Mouse (Mus musculus) hindbrain, embryonic 14.5 days (tissue): ENCODE data around the gene Slc25a26. TPM values are rescaled to one million over a fixed set of nuclear protein-coding genes. Genes with fewer than 3 reads are reported as not detected.
A peak's percentile ranks its signal among the peaks of the same experiment; 100 is the strongest.

Experiments used
- ATAC-seq: fragments of 200-750 bp; cut with Nextera tagmentation; 2 replicates; pipeline ENCODE4 v1.8.0; 2017; ENCODE audit warnings: moderate number of reproducible peaks, mild to moderate bottlenecking, moderate TSS enrichment, moderate library complexity; ENCODE audit not compliant: low FRiP score
- DNase-seq: peaks from one replicate; pipeline ENCODE4 v3.0.0-alpha.2; 2015; ENCODE audit warnings: low spot score
- H3K27ac ChIP-seq: fragments of 300-500 bp; sonication (generic); 2 replicates; pipeline ENCODE4 v1.5.1; 2014; ENCODE audit warnings: mild to moderate bottlenecking, moderate library complexity
- H3K27me3 ChIP-seq: fragments of 300-500 bp; sonication (generic); 2 replicates; pipeline ENCODE4 v1.6.1; 2014; ENCODE audit warnings: mild to moderate bottlenecking, low read length, mixed read lengths; ENCODE audit not compliant: control insufficient read depth, insufficient read depth
- H3K36me3 ChIP-seq: fragments of 300-500 bp; sonication (generic); replicated peaks from 2 replicates; pipeline ENCODE4 v1.6.1; 2014; ENCODE audit not compliant: control insufficient read depth, insufficient read depth
- H3K4me1 ChIP-seq: fragments of 300-500 bp; sonication (generic); replicated peaks from 2 replicates; pipeline ENCODE4 v1.6.1; 2014; ENCODE audit warnings: antibody characterized with exemption, low read length, mixed read lengths; ENCODE audit not compliant: control insufficient read depth, insufficient read depth
- H3K4me2 ChIP-seq: fragments of 300-500 bp; sonication (generic); replicated peaks from 2 replicates; pipeline ENCODE4 v1.6.1; 2014; ENCODE audit warnings: mild to moderate bottlenecking, moderate library complexity
- H3K4me3 ChIP-seq: fragments of 300-500 bp; sonication (generic); replicated peaks from 2 replicates; pipeline ENCODE4 v1.5.1; 2014; ENCODE audit warnings: mild to moderate bottlenecking, low read length
- H3K9ac ChIP-seq: fragments of 300-500 bp; sonication (generic); 2 replicates; pipeline ENCODE4 v1.6.1; 2014
- H3K9me3 ChIP-seq: fragments of 300-500 bp; sonication (generic); 2 replicates; pipeline ENCODE4 v1.6.1; 2016; ENCODE audit warnings: low read length; ENCODE audit not compliant: control insufficient read depth
- WGBS: fragments of 180-500 bp; shearing (Covaris S2); extraction: QIAGEN DNeasy Blood & Tissue Kit; methylation state at CpG from one replicate; pipeline ENCODE4 v1.1.7; 2014; 5-methylcytosine and 5-hydroxymethylcytosine counted together
- polyA plus RNA-seq: library from polyadenylated mRNA; unstranded; fragments of >200 nt; fragmentation: Nextera tagmentation; extraction: Ambion mirVana; gene quantifications from 2 replicates; pipeline ENCODE4 v1.2.1, GENCODE M21; 2014

Slc25a26 gene
- polyA plus RNA-seq, 1 experiment from 2014 or later = 6.8 TPM

DNA sequence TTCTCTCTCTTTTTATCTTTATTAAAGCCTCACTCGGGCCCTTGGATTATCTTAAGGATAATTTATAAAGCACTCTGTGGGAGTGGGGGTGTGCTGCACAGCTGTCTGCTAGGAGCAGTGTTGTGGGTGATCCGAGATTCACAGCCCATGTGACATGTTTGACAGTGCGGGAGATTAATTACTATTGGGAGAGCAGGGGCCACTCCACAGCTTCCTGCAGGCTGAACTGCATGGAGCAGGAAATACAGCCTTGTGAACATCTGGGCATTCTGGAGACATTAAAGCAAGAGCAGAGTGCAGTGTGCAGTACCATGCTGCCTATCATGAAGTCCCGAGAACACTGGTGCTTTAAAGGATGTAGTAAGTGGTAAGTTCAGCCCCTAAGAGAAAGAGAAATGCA is 92.6 kb downstream of the Slc25a26 start:
- no peak for DNase-seq
- peaks cover 25% of the 10 kb centered on the region for H3K4me1 ChIP-seq
- H3K9me3 ChIP-seq = no peaks in the 10 kb centered on the region
- H3K4me2 ChIP-seq = peak overlapping the region; percentile 19; the same call in 1 of the 2 replicates
- peak overlapping the region; percentile 38; the same call in 1 of the 2 replicates for H3K27ac ChIP-seq
- H3K36me3 ChIP-seq = no peaks in the 10 kb centered on the region
- peak overlapping the region; percentile 24; the same call in 1 of the 2 replicates for H3K9ac ChIP-seq
- peak; percentile 48; the same call in 1 of the 2 replicates for ATAC-seq
- 21% methylated on average over 4 of the region's 4 CpGs for WGBS
- no peaks in the 10 kb centered on the region for H3K27me3 ChIP-seq
- no peak overlapping the region for H3K4me3 ChIP-seq

DNA sequence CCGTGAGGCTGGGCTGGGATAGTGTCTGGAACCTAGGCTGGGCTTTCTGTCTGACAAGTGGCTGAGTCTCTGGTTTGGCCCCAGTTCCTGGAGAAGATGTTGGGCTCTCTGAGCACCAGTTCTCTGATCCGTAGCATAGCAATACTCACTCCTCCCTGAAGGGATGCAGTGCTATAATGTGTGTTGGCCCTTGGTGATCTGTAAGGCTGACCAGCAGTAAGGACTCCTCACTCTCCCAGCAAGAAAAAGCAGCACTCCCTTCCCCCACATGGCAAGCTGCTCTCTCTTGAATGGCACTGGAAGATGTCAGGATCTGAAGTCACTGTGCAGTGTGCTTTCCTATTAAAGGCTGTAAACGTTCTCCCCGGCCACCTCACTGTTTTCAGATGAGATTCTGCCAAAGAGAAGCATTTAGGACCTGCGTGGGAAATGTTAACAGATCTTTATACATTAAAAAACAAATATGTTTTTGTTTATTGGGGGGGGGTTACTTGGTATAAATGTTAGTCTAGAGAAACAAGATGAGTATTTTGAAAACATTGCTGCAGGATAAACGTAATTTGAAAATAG is 94.0 kb downstream of the Slc25a26 start:
- WGBS = 70% methylated on average over 6 of the region's 6 CpGs
- Histone ChIP-seq H3K36me3 (no peaks in the 10 kb centered on the region), H3K27ac (no peak overlapping the region), H3K9me3 (no peaks in the 10 kb centered on the region), H3K4me2 (no peak overlapping the region), H3K4me1 (peaks cover 31% of the 10 kb centered on the region), H3K4me3 (no peak overlapping the region), H3K27me3 (no peaks in the 10 kb centered on the region), H3K9ac (no peak overlapping the region)
- DNase-seq = peak; percentile 22
- no peak for ATAC-seq

DNA sequence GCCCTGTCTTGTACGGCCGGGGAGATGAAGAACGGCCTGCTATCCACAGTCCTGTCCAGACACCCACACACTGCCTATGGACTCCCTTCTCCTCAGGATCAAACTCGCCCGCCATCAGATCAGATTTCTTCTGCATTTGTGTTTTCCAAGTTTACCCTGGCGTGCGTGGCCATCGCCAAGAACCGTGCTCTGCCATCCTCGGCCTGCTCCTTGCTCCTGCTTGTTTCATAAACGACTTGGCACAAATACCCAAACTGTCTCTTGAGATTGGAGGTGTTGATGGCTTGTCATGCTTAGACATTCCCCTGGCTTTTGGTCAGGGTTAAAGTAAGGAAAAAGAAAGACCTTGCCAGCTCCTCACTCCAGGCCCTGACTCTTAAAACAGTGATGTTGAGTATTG is 94.6 kb downstream of the Slc25a26 start:
- ATAC-seq = no peak
- Histone ChIP-seq H3K36me3 (no peaks in the 10 kb centered on the region), H3K4me3 (no peak overlapping the region), H3K4me1 (peaks cover 31% of the 10 kb centered on the region), H3K27ac (no peak overlapping the region), H3K27me3 (no peaks in the 10 kb centered on the region), H3K9ac (no peak overlapping the region), H3K4me2 (no peak overlapping the region), H3K9me3 (no peaks in the 10 kb centered on the region)
- no peak for DNase-seq
- 83% methylated on average over 11 of the region's 11 CpGs for WGBS

DNA sequence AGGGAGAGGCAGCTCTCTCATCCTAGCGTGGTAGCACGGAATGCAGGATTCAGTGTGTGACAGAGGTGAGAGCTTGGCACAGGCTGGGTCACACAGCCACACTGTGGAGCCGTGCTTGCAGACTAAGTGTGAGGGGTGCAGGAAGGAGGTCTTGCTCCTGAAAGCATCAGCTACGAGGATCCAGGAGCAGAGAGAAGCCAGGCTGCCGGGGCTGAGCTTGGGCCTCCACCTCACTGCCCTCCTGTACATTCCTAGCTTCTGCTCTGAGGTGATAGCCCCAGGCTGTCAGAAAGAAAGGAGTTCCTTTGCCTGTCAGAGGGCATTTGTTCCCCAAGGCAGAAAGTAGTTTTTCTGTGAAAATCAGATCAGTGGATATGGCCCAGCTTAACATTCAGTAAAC is 95.1 kb downstream of the Slc25a26 start:
- WGBS = 80% methylated on average over 5 of the region's 5 CpGs
- no peak for DNase-seq

DNA sequence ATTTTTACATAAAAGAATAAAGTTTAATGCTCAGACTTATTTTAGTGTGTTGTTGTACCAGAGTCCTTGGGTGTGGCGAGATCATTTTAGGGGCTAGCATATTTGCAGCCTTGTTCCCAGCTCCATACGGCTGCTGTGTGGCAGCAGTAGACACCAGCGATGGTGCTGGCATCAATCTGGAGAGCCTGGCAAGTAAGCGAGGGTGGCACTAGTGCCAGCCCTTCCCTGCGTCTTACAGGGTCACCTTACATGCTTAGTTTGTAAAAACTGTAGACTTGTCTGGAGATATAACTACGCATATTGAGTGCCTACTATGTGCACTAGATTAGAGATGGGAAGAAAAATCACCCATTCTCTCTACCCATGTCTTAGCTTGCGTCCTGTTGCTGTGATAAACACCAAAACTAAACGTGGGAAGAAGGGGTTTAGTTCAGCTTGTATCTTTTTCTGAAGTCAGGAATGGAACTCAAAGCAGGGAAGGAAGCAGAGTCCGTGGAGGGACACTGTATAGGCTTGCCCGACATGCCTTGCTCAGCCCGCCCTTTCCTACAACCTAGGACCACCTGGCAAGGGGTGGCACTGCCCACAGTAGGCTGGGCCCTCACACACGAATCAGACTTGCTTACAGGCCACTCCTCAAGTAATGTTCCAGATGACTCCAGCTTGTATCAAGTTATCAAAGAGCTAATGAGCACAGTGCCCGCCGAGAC is 96.1 kb downstream of the Slc25a26 start:
- ATAC-seq = no peak
- Histone ChIP-seq H3K27me3 (no peaks in the 10 kb centered on the region), H3K9ac (no peak overlapping the region), H3K4me3 (no peak overlapping the region), H3K4me2 (no peak overlapping the region), H3K4me1 (peaks cover 31% of the 10 kb centered on the region), H3K9me3 (no peaks in the 10 kb centered on the region), H3K36me3 (no peaks in the 10 kb centered on the region), H3K27ac (no peak overlapping the region)
- WGBS = 90% methylated on average over 14 of the region's 14 CpGs
- DNase-seq = no peak

More for the DNA sequence above, 95.1 kb downstream of the Slc25a26 start:
- no peak for ATAC-seq
- no peak overlapping the region for H3K4me2 ChIP-seq
- no peaks in the 10 kb centered on the region for H3K9me3 ChIP-seq
- H3K27ac ChIP-seq = no peak overlapping the region
- H3K36me3 ChIP-seq = no peaks in the 10 kb centered on the region
- no peak overlapping the region for H3K9ac ChIP-seq
- H3K4me1 ChIP-seq = peaks cover 31% of the 10 kb centered on the region
- H3K27me3 ChIP-seq = no peaks in the 10 kb centered on the region
- H3K4me3 ChIP-seq = no peak overlapping the region

DNA sequence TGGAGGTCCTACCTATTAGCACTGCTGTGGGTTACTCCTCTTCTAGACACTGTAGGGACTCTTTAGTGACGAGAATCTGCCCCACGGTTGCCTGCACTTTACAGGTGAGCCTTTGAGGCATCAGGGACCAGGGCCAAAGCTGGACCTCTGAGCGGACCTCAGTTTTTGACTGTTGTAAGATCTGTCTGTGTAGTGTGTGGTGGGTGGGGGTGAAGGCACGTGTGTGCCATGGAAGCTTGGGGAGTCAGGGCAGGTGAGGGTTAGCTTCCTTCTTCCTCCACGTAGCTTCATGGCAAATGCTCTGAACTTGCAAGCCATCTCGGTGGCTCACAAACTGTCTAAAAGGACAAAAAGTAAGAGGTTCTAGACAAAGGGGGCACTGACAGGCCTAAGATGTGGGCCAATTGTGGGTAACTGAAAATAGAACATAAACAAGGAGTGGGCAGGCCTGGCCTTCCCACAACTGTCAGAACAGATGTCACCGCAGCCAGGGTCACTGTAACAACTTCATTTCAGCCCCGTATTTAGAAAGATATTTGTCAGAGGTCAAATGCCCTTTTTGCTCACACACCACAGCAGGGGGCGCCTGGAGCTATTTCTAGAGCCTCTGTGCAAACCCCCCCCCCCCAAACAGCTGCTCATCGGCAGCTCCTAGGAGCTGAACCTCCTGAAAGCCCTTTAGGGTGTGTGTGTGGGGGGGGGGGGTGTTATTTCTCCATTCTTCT is 96.8 kb downstream of the Slc25a26 start:
- ATAC-seq = no peak
- Histone ChIP-seq H3K4me1 (peaks cover 31% of the 10 kb centered on the region), H3K27me3 (no peaks in the 10 kb centered on the region), H3K36me3 (no peaks in the 10 kb centered on the region), H3K9me3 (no peaks in the 10 kb centered on the region), H3K27ac (no peak overlapping the region), H3K4me2 (no peak overlapping the region), H3K4me3 (no peak overlapping the region), H3K9ac (no peak overlapping the region)
- WGBS = 57% methylated on average over 10 of the region's 10 CpGs
- DNase-seq = no peak

DNA sequence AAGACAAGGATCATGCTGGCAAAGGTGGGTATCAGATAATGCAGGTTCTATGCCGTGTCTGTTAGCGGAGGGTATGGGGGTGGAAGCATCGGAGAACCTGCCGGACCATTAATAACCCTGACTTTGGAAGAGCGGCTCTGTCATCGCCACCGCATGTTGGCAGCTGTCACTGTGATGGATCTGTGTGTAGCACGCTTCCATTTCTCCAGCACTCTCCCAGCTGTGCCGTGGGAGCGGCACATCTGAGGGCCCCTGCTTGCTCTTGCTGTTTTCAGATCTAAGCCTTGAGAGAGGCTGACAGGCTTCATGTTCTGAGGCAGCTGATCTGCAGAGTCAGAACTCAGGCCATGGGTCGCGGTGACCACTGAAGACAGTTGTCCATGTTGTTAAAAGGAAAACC is 98.3 kb downstream of the Slc25a26 start:
- Histone ChIP-seq H3K9me3 (no peaks in the 10 kb centered on the region), H3K4me3 (no peak overlapping the region), H3K27ac (no peak overlapping the region), H3K9ac (no peak overlapping the region), H3K4me1 (peaks cover 18% of the 10 kb centered on the region; the same call in 1 of the 2 replicates), H3K36me3 (peaks cover 9% of the 10 kb centered on the region), H3K4me2 (no peak overlapping the region), H3K27me3 (no peaks in the 10 kb centered on the region)
- DNase-seq = no peak
- no peak for ATAC-seq
- 71% methylated on average over 12 of the region's 12 CpGs for WGBS

DNA sequence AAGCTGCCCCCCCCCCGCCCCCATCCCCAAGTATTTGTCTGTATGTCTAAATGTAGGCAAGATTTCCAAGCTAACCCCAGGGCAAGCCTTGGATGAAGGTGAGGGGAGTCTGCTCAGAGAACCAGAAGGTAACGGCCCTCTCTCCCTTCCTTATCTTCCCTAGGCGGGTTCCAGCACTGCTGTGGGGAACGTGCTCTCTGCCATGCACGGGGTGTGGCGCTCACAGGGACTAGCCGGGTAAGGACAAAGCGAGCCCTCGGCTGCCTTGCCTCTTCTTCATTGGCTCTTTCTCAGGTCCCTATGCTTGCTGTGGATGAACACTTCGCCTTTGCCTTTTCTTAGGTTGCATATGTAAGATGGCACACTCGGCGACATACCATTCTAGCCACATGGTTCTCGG is 98.9 kb downstream of the Slc25a26 start:
- Histone ChIP-seq H3K4me1 (0 out of 2 replicates have a peak, but pooled peaks cover 12% of the 10 kb centered on the region), H3K4me2 (no peak overlapping the region), H3K9me3 (no peaks in the 10 kb centered on the region), H3K4me3 (no peak overlapping the region), H3K27ac (no peak overlapping the region), H3K27me3 (no peaks in the 10 kb centered on the region), H3K36me3 (peaks cover 13% of the 10 kb centered on the region), H3K9ac (no peak overlapping the region)
- DNase-seq = no peak
- ATAC-seq = no peak
- WGBS = 92% methylated on average over 13 of the region's 13 CpGs

DNA sequence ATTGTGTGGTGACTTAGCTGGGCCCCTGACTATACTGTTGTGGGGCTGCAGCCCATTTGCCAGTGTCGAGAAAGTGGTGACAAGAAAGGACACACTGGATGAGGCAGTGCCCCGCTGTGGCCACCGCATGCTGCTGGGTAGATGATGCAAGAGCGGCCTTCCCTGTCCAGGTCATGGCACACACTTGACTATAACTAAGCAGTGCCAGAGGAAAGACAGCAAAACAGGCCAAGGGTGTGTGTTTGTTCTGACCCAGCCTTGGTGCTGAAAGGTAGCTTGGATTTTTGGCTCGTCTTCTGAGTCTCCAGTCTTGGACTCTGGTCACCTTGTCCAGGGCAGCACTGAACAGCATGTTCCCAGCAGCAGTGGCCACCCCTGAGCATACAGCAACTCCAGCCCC is 101.0 kb downstream of the Slc25a26 start:
- Histone ChIP-seq H3K4me2 (no peak overlapping the region), H3K27ac (no peak overlapping the region), H3K27me3 (no peaks in the 10 kb centered on the region), H3K36me3 (peaks cover 27% of the 10 kb centered on the region), H3K9me3 (no peaks in the 10 kb centered on the region), H3K9ac (no peak overlapping the region), H3K4me1 (0 out of 2 replicates have a peak, but pooled peaks cover 5% of the 10 kb centered on the region), H3K4me3 (no peak overlapping the region)
- ATAC-seq = no peak
- 79% methylated on average over 5 of the region's 5 CpGs for WGBS
- DNase-seq = no peak
